Mouse (Mus musculus): ENCODE measurements around the gene Rhob.

DNA sequence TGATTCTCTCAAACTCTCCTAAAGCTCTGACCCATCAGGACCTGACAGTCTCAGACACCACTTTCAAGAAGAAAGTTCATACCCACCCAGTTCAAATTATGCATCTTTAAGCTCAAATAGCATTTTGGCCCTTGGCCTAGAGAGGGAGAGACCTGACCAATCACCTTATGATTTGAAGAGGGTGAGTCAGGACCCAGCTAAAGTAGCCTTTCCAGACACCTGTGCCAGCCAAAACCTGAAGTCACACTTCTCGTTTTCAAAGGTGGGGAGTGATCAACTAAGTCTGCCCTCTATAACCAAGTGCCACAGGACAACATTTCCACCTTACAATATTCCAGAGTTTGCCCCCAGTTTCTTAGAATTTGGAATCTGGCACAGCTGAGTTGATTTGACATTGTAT lies 12.5 kb downstream of the Rhob start:
- TF ChIP-seq CTCF (IDR thresholded peaks at IDR 0.05; ENCODE audit: low read depth) (no peak), EP300 (IDR thresholded peaks at IDR 0.05; ENCODE audit: low read depth) (no peak)
